In genomic region chr17:49033276-49033675, GRCm38 (mm10) we compare ENCODE assay signal across 13 mouse cellular contexts.
DNase-seq lines count a peak whose midpoint lies in the region; ATAC-seq and TF ChIP-seq lines count a peak whose summit lies in the region.
"Had no signal": no experiment of that assay in that cellular context is flagged by ENCODE, and none has a peak within 500 bp of the region (broad histone marks: within the 10 kb centered on the region; RNA-seq: fewer than 3 reads in every experiment).

No protein-coding gene starts in this region.

- no peak overlapping the region for H3K4me3 ChIP-seq in hindbrain, embryonic 15.5 days
- no peak overlapping the region for H3K4me3 ChIP-seq in hindbrain, embryonic 11.5 days (ENCODE audit: low read depth, low read length)
- no peak overlapping the region for H3K4me3 ChIP-seq in lung, postnatal 0 days (ENCODE audit: low read depth, low read length)
- H3K4me3 ChIP-seq: limb, embryonic 15.5 days; stomach, embryonic 15.5 days had no signal

- H3K4me2 ChIP-seq in hindbrain, embryonic 15.5 days = no peak overlapping the region
- no peak overlapping the region for H3K4me2 ChIP-seq in hindbrain, embryonic 11.5 days (replicated peaks; ENCODE audit: low read depth, low read length)
- H3K4me2 ChIP-seq in lung, postnatal 0 days (replicated peaks; ENCODE audit: low read depth, low read length) = no peak overlapping the region
- H3K4me2 ChIP-seq: limb, embryonic 15.5 days; stomach, embryonic 15.5 days had no signal

- no peak for ATAC-seq in hindbrain, embryonic 15.5 days (ENCODE audit: low FRiP score, low read depth)
- no peak for ATAC-seq in hindbrain, embryonic 11.5 days (ENCODE audit: low FRiP score)
- ATAC-seq in lung, postnatal 0 days = no peak

- no peaks in the 10 kb centered on the region for H3K36me3 ChIP-seq in hindbrain, embryonic 15.5 days
- no peaks in the 10 kb centered on the region for H3K36me3 ChIP-seq in hindbrain, embryonic 11.5 days (ENCODE audit: control insufficient read depth, insufficient read depth, low read length)
- H3K36me3 ChIP-seq in lung, postnatal 0 days (ENCODE audit: insufficient read depth, low read length) = no peaks in the 10 kb centered on the region
- H3K36me3 ChIP-seq: limb, embryonic 15.5 days; stomach, embryonic 15.5 days had no signal

- H3K4me1 ChIP-seq in hindbrain, embryonic 15.5 days (replicated peaks) = peaks cover 29% of the 10 kb centered on the region
- H3K4me1 ChIP-seq in hindbrain, embryonic 11.5 days (replicated peaks; ENCODE audit: control insufficient read depth, insufficient read depth, low read length) = no peaks in the 10 kb centered on the region
- 0 out of 2 replicates have a peak, but pooled peaks cover 3% of the 10 kb centered on the region for H3K4me1 ChIP-seq in lung, postnatal 0 days (ENCODE audit: insufficient read depth, low read depth, low read length)

- H3K9me3 ChIP-seq in hindbrain, embryonic 15.5 days = no peaks in the 10 kb centered on the region
- no peaks in the 10 kb centered on the region for H3K9me3 ChIP-seq in hindbrain, embryonic 11.5 days (ENCODE audit: control insufficient read depth, low read length)
- H3K9me3 ChIP-seq in lung, postnatal 0 days (ENCODE audit: low read length) = no peaks in the 10 kb centered on the region
- H3K9me3 ChIP-seq: limb, embryonic 15.5 days; stomach, embryonic 15.5 days had no signal

- 0 out of 2 replicates have a peak overlapping the region, but pooled peaks have one; percentile 12 for H3K27ac ChIP-seq in hindbrain, embryonic 15.5 days (replicated peaks)
- no peak overlapping the region for H3K27ac ChIP-seq in hindbrain, embryonic 11.5 days (ENCODE audit: low read depth, low read length)
- H3K27ac ChIP-seq in lung, postnatal 0 days (ENCODE audit: low read length) = no peak overlapping the region
- H3K27ac ChIP-seq: stomach, embryonic 15.5 days had no signal

- H3K27me3 ChIP-seq in hindbrain, embryonic 15.5 days = no peaks in the 10 kb centered on the region
- no peaks in the 10 kb centered on the region for H3K27me3 ChIP-seq in hindbrain, embryonic 11.5 days (ENCODE audit: control insufficient read depth, insufficient read depth, low read length)
- H3K27me3 ChIP-seq in lung, postnatal 0 days (replicated peaks; ENCODE audit: insufficient read depth, low read length) = no peaks in the 10 kb centered on the region
- H3K27me3 ChIP-seq: limb, embryonic 15.5 days; stomach, embryonic 15.5 days had no signal

- no peak for TF ChIP-seq EP300 in lung, postnatal 0 days (IDR thresholded peaks at IDR 0.05)

- TF ChIP-seq CTCF in lung, postnatal 0 days (IDR thresholded peaks at IDR 0.05) = no peak

- no peak overlapping the region for H3K9ac ChIP-seq in hindbrain, embryonic 15.5 days
- no peak overlapping the region for H3K9ac ChIP-seq in hindbrain, embryonic 11.5 days (ENCODE audit: low read depth, low read length)
- H3K9ac ChIP-seq in lung, postnatal 0 days (replicated peaks; ENCODE audit: low read depth) = no peak overlapping the region
- H3K9ac ChIP-seq: limb, embryonic 15.5 days; stomach, embryonic 15.5 days had no signal

- DNase-seq in hindbrain, embryonic 11.5 days (ENCODE audit: low spot score) = no peak
- DNase-seq in R1 (ENCODE audit: low read depth, low spot score) = peak; percentile 98
- DNase-seq in heart, postnatal 4 days = peak; percentile 35
- peak; percentile 45 to 55 for DNase-seq in kidney, postnatal 36 days
- no peak for DNase-seq in lung, adult 18-20 months
- no peak for DNase-seq in lung, postnatal 0 days (ENCODE audit: low spot score)
- DNase-seq: cerebellum, postnatal 36 days; layer of hippocampus, adult 9-11 months; lung, postnatal 14 days; right cerebral cortex, postnatal 14 days had no signal

Comparison
In these comparisons a context has a peak if more than half of its experiments do, and no peak if none do; other contexts are left out.
1. DNase-seq: peak in R1 (single experiment), heart, postnatal 4 days (single experiment) and kidney, postnatal 36 days (2 of 2); none in hindbrain, embryonic 11.5 days (single experiment), lung, adult 18-20 months (0 of 2) and lung, postnatal 0 days (single experiment).